ENCODE assay signal across 12 mouse cellular contexts in genomic region chr2:155949362-155949761, GRCm38 (mm10). TPM values are rescaled to one million over a fixed set of nuclear protein-coding genes. Genes with fewer than 3 reads are reported as not detected.
DNase-seq lines count a peak whose midpoint lies in the region; ATAC-seq and TF ChIP-seq lines count a peak whose summit lies in the region.
"Had no signal": no experiment of that assay in that cellular context is flagged by ENCODE, and none has a peak within 500 bp of the region (broad histone marks: within the 10 kb centered on the region; RNA-seq: fewer than 3 reads in every experiment).

No protein-coding gene starts in this region.

- H3K4me2 ChIP-seq in kidney, embryonic 16.5 days (replicated peaks; ENCODE audit: low read depth, low read length): no peak overlapping the region
- no peak overlapping the region for H3K4me2 ChIP-seq in hindbrain, embryonic 11.5 days (replicated peaks; ENCODE audit: low read depth, low read length)
- no peak overlapping the region for H3K4me2 ChIP-seq in neural tube, embryonic 11.5 days (ENCODE audit: low read depth)
- H3K4me2 ChIP-seq: embryonic facial prominence, embryonic 15.5 days; lung, embryonic 14.5 days had no signal

- 10% methylated on average over 6 of the region's 6 CpGs for WGBS in kidney, embryonic 16.5 days
- WGBS in hindbrain, embryonic 11.5 days: 22% methylated on average over 6 of the region's 6 CpGs
- WGBS in neural tube, embryonic 11.5 days: 8% methylated on average over 6 of the region's 6 CpGs

- 0 out of 2 replicates have a peak, but pooled peaks cover 2% of the 10 kb centered on the region for H3K27me3 ChIP-seq in kidney, embryonic 16.5 days (ENCODE audit: insufficient read depth, low read length)
- H3K27me3 ChIP-seq in hindbrain, embryonic 11.5 days (ENCODE audit: control insufficient read depth, insufficient read depth, low read length): peaks cover 2% of the 10 kb centered on the region; the same call in 1 of the 2 replicates
- no peaks in the 10 kb centered on the region for H3K27me3 ChIP-seq in neural tube, embryonic 11.5 days (ENCODE audit: control insufficient read depth, insufficient read depth, low read length)
- H3K27me3 ChIP-seq: embryonic facial prominence, embryonic 15.5 days had no signal

- no peak for TF ChIP-seq CTCF in brain, embryonic 14.5 days (IDR thresholded peaks at IDR 0.05; ENCODE audit: borderline replicate concordance, extremely low read depth, insufficient read depth, insufficient read length)

- H3K4me3 ChIP-seq in kidney, embryonic 16.5 days (ENCODE audit: low read length): no peak overlapping the region
- H3K4me3 ChIP-seq in hindbrain, embryonic 11.5 days (ENCODE audit: low read depth, low read length): no peak overlapping the region
- H3K4me3 ChIP-seq in neural tube, embryonic 11.5 days (ENCODE audit: low read depth, low read length): no peak overlapping the region
- H3K4me3 ChIP-seq: embryonic facial prominence, embryonic 15.5 days; left cerebral cortex, adult 2 months had no signal

- no peaks in the 10 kb centered on the region for H3K36me3 ChIP-seq in kidney, embryonic 16.5 days (ENCODE audit: insufficient read depth, low read length)
- no peaks in the 10 kb centered on the region for H3K36me3 ChIP-seq in hindbrain, embryonic 11.5 days (ENCODE audit: control insufficient read depth, insufficient read depth, low read length)
- no peaks in the 10 kb centered on the region for H3K36me3 ChIP-seq in neural tube, embryonic 11.5 days (ENCODE audit: control insufficient read depth, insufficient read depth, low read length)
- H3K36me3 ChIP-seq: embryonic facial prominence, embryonic 15.5 days had no signal

- DNase-seq in kidney, postnatal 4 days: no peak
- DNase-seq in brain, embryonic 14.5 days (ENCODE audit: low read depth): peak; percentile 54
- peak; percentile 56 for DNase-seq in hindbrain, embryonic 11.5 days (ENCODE audit: low spot score)
- DNase-seq in neural tube, embryonic 11.5 days (ENCODE audit: low spot score): peak; percentile 58
- no peak for DNase-seq in thymus, postnatal 10 days (ENCODE audit: low spot score in 2 of 2)
- no peak for DNase-seq in frontal cortex, adult 2 months (ENCODE audit: extremely low spot score in 1 of 2, low spot score in 1 of 2)
- DNase-seq: lung, embryonic 14.5 days had no signal

- peaks cover 8% of the 10 kb centered on the region; the same call in 1 of the 2 replicates for H3K4me1 ChIP-seq in kidney, embryonic 16.5 days (ENCODE audit: insufficient read depth, low read length)
- H3K4me1 ChIP-seq in hindbrain, embryonic 11.5 days (replicated peaks; ENCODE audit: control insufficient read depth, insufficient read depth, low read length): 0 out of 2 replicates have a peak, but pooled peaks cover 4% of the 10 kb centered on the region
- H3K4me1 ChIP-seq in neural tube, embryonic 11.5 days (ENCODE audit: control insufficient read depth, insufficient read depth, low read length): no peaks in the 10 kb centered on the region

- peak overlapping the region; percentile 31; the same call in 1 of the 2 replicates for H3K9ac ChIP-seq in kidney, embryonic 16.5 days (replicated peaks; ENCODE audit: low read length)
- no peak overlapping the region for H3K9ac ChIP-seq in hindbrain, embryonic 11.5 days (ENCODE audit: low read depth, low read length)
- no peak overlapping the region for H3K9ac ChIP-seq in neural tube, embryonic 11.5 days (ENCODE audit: low read length)
- H3K9ac ChIP-seq: embryonic facial prominence, embryonic 15.5 days; lung, embryonic 14.5 days had no signal

- no peaks in the 10 kb centered on the region for H3K9me3 ChIP-seq in kidney, embryonic 16.5 days (ENCODE audit: low read length)
- no peaks in the 10 kb centered on the region for H3K9me3 ChIP-seq in hindbrain, embryonic 11.5 days (ENCODE audit: control insufficient read depth, low read length)
- no peaks in the 10 kb centered on the region for H3K9me3 ChIP-seq in neural tube, embryonic 11.5 days (ENCODE audit: control insufficient read depth, low read length)
- H3K9me3 ChIP-seq: embryonic facial prominence, embryonic 15.5 days had no signal

- TF ChIP-seq POLR2A in brain, embryonic 14.5 days (IDR thresholded peaks at IDR 0.05; ENCODE audit: borderline replicate concordance, extremely low read depth, insufficient read depth, insufficient read length, poor library complexity, severe bottlenecking): no peak

- ATAC-seq in kidney, embryonic 16.5 days (ENCODE audit: low FRiP score, low TSS enrichment): no peak
- no peak; the same call in 1 of the 2 replicates for ATAC-seq in hindbrain, embryonic 11.5 days (ENCODE audit: low FRiP score)
- ATAC-seq in neural tube, embryonic 11.5 days (ENCODE audit: insufficient read depth, low FRiP score, low TSS enrichment): no peak

- H3K27ac ChIP-seq in kidney, embryonic 16.5 days (ENCODE audit: low read length): no peak overlapping the region
- peak overlapping the region; percentile 20; the same call in 1 of the 2 replicates for H3K27ac ChIP-seq in hindbrain, embryonic 11.5 days (ENCODE audit: low read depth, low read length)
- no peak overlapping the region for H3K27ac ChIP-seq in neural tube, embryonic 11.5 days (ENCODE audit: low read depth, low read length)
- H3K27ac ChIP-seq: embryonic facial prominence, embryonic 15.5 days; left cerebral cortex, adult 2 months had no signal

RNA-seq across cellular contexts. Expression of gene Gdf5, which starts 4.2 kb away (rescaled TPM):
- polyA plus RNA-seq in kidney, embryonic 16.5 days (2015; fragmentation: Nextera tagmentation; extraction: Ambion mirVana): 0.64 and 1.3 TPM in 2 replicates
- 1.4 and 1.7 TPM in 2 replicates for polyA plus RNA-seq in brain, embryonic 14.5 days (2012; rRNA removed)
- polyA plus RNA-seq in hindbrain, embryonic 11.5 days (2014; fragmentation: Nextera tagmentation; extraction: Ambion mirVana): 1.3 and 1.4 TPM in 2 replicates
- 1.1 and 1.7 TPM in 2 replicates for polyA plus RNA-seq in neural tube, embryonic 11.5 days (2014; fragmentation: Nextera tagmentation; extraction: Ambion mirVana)
- polyA plus RNA-seq in frontal cortex, adult 2 months (2012; rRNA removed): 0.08 and 0.24 TPM in 2 replicates

RNA-seq across cellular contexts. Expression of gene Cep250, which starts 6.9 kb away (rescaled TPM):
- 18.1 and 19.8 TPM in 2 replicates for polyA plus RNA-seq in kidney, embryonic 16.5 days (2015; fragmentation: Nextera tagmentation; extraction: Ambion mirVana)
- polyA plus RNA-seq in brain, embryonic 14.5 days (2012; rRNA removed): 16.0 and 23.7 TPM in 2 replicates
- polyA plus RNA-seq in hindbrain, embryonic 11.5 days (2014; fragmentation: Nextera tagmentation; extraction: Ambion mirVana): 14.9 and 23.3 TPM in 2 replicates
- 13.7 and 16.8 TPM in 2 replicates for polyA plus RNA-seq in neural tube, embryonic 11.5 days (2014; fragmentation: Nextera tagmentation; extraction: Ambion mirVana)
- polyA plus RNA-seq in frontal cortex, adult 2 months (2012; rRNA removed): 18.1 and 18.4 TPM in 2 replicates

RNA-seq across cellular contexts. Expression of gene Gm15557, which starts 8.8 kb away (rescaled TPM):
- not detected in 2 replicates for polyA plus RNA-seq in kidney, embryonic 16.5 days (2015; fragmentation: Nextera tagmentation; extraction: Ambion mirVana)
- not detected in 2 replicates for polyA plus RNA-seq in brain, embryonic 14.5 days (2012; rRNA removed)
- polyA plus RNA-seq in hindbrain, embryonic 11.5 days (2014; fragmentation: Nextera tagmentation; extraction: Ambion mirVana): not detected in 2 replicates
- polyA plus RNA-seq in neural tube, embryonic 11.5 days (2014; fragmentation: Nextera tagmentation; extraction: Ambion mirVana): not detected in 2 replicates
- not detected in 2 replicates for polyA plus RNA-seq in frontal cortex, adult 2 months (2012; rRNA removed)
- polyA plus RNA-seq: kidney, embryonic 14.5 days; lung, embryonic 14.5 days; stomach, embryonic 14.5 days had no signal

RNA-seq across cellular contexts. Expression of gene Uqcc1, which starts 19.3 kb away (rescaled TPM):
- polyA plus RNA-seq in kidney, embryonic 16.5 days (2015; fragmentation: Nextera tagmentation; extraction: Ambion mirVana): 84.1 and 94.3 TPM in 2 replicates
- 40.4 and 44.9 TPM in 2 replicates for polyA plus RNA-seq in brain, embryonic 14.5 days (2012; rRNA removed)
- 69.6 and 80.8 TPM in 2 replicates for polyA plus RNA-seq in hindbrain, embryonic 11.5 days (2014; fragmentation: Nextera tagmentation; extraction: Ambion mirVana)
- 84.7 and 88.6 TPM in 2 replicates for polyA plus RNA-seq in neural tube, embryonic 11.5 days (2014; fragmentation: Nextera tagmentation; extraction: Ambion mirVana)
- 58.4 and 65.8 TPM in 2 replicates for polyA plus RNA-seq in frontal cortex, adult 2 months (2012; rRNA removed)

RNA-seq across cellular contexts. Expression of gene 6430550D23Rik, which starts 58.4 kb away (rescaled TPM):
- 1.4 and 2.2 TPM in 2 replicates for polyA plus RNA-seq in kidney, embryonic 16.5 days (2015; fragmentation: Nextera tagmentation; extraction: Ambion mirVana)
- 3.0 and 5.9 TPM in 2 replicates for polyA plus RNA-seq in brain, embryonic 14.5 days (2012; rRNA removed)
- 1.4 and 2.5 TPM in 2 replicates for polyA plus RNA-seq in hindbrain, embryonic 11.5 days (2014; fragmentation: Nextera tagmentation; extraction: Ambion mirVana)
- polyA plus RNA-seq in neural tube, embryonic 11.5 days (2014; fragmentation: Nextera tagmentation; extraction: Ambion mirVana): 0.86 and 2.2 TPM in 2 replicates
- 3.3 and 4.6 TPM in 2 replicates for polyA plus RNA-seq in frontal cortex, adult 2 months (2012; rRNA removed)

Comparison
In these comparisons a context has a peak if more than half of its experiments do, and no peak if none do; other contexts are left out.
1. DNase-seq: peak in brain, embryonic 14.5 days (single experiment), hindbrain, embryonic 11.5 days (single experiment) and neural tube, embryonic 11.5 days (single experiment); none in kidney, postnatal 4 days (0 of 2), thymus, postnatal 10 days (0 of 2) and frontal cortex, adult 2 months (0 of 2).